Mouse (Mus musculus): ENCODE results near the gene Rgcc. TPM values are rescaled to one million over a fixed set of nuclear protein-coding genes. Genes with fewer than 3 reads are reported as not detected.

The Rgcc gene
- total RNA-seq, 2 experiments from 2014 or later, result 38.5 to 49.0 TPM

GRCm38 (mm10) chr14:79243038-79243883 lies 58.2 kb downstream of the Rgcc start:
- DNase-seq (ENCODE audit: low spot score in 2 of 2), result no peak

- DNase-seq (ENCODE audit: low spot score in 2 of 2), result no peak
Observed at GRCm38 (mm10) chr14:79242386-79242720, 59.1 kb downstream of the Rgcc start.

GRCm38 (mm10) chr14:79241656-79242385 lies 59.6 kb downstream of the Rgcc start:
- DNase-seq (ENCODE audit: low spot score in 2 of 2), result no peak

- DNase-seq (ENCODE audit: low spot score in 2 of 2), result no peak
Observed at GRCm38 (mm10) chr14:79241057-79241570, 60.3 kb downstream of the Rgcc start.

- DNase-seq (ENCODE audit: low spot score in 2 of 2), result no peak
Observed at GRCm38 (mm10) chr14:79239402-79239801, 62.0 kb downstream of the Rgcc start.

Other genes with a start within 250 kb of the Rgcc start
- not detected for gene Zfp957, start 54.3 kb downstream of the Rgcc start, total RNA-seq (2021)
- 10 to 100 TPM; 10.1 to 11.9 TPM for gene Naa16, start 89.1 kb upstream of the Rgcc start, total RNA-seq (2021)
- gene Mtrf1, start 96.1 kb upstream of the Rgcc start, total RNA-seq (2021), result 1 to 10 TPM; 4.8 to 5.7 TPM
- gene Kbtbd7, start 124.9 kb upstream of the Rgcc start, total RNA-seq (2021), result 10 to 100 TPM; 38.0 to 40.3 TPM
- gene Kbtbd6, start 150.2 kb upstream of the Rgcc start, total RNA-seq (2021), result 1 to 10 TPM in 1 of 2 experiments, under 1 TPM in 1; 0.86 to 1.5 TPM
- gene Elf1, start 179.5 kb upstream of the Rgcc start, total RNA-seq (2021), result 1 to 10 TPM; 6.0 to 6.3 TPM
- 10 to 100 TPM; 44.0 to 47.7 TPM for gene Wbp4, start 179.9 kb upstream of the Rgcc start, total RNA-seq (2021)

Measured in layer of hippocampus, postnatal 14 days (tissue).